Mouse (Mus musculus): Measurements from ENCODE around the gene Piwil4.
"Not testable (repeated sequence)": the region's sequence is repeated elsewhere in the genome, so short reads cannot be mapped to it uniquely, and the experiment has no call there.

The Piwil4 gene

GRCm38 (mm10) chr9:14726005-14726404, 14.5 kb downstream of the Piwil4 start:
- DNase-seq (ENCODE audit: low read depth, low spot score) = no peak

DNA sequence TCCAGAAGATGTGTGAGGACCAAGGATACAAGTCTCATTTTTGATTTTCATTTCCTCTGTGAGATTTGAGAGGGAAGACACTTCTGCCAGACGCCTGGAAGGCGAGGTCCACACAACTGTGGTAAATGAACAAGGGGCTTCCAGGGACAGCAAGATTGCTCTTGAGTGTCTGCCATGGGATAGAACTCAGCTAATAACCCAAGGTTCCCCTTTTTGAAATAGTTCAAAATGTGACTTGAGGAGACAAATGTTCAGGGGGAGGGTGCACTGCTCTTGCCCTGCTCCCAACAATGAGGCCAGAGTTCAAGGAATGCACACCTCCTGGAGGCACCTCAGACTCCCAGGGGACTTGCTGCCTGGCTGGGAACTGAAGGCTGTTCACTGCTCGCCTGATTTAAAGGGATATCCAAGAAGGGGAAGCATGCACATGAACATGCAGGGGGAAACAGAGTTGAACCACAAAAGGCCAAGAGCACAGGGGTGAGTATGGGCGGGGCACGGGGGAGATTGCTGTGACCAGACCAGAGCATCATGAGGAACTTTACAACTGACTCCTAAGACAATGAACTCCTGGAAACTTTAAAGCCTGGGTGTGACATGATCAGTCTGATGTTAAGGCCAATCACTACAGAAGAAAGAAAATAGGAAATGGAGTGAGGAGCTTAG, 15.6 kb downstream of the Piwil4 start:
- peak; percentile 24 for DNase-seq (ENCODE audit: low read depth, low spot score)

- DNase-seq (ENCODE audit: low read depth, low spot score) = no peak
These were observed 18.9 kb downstream of the Piwil4 start for GRCm38 (mm10) chr9:14721610-14722009.

- DNase-seq (ENCODE audit: low read depth, low spot score) = no peak
These were observed 20.1 kb downstream of the Piwil4 start for GRCm38 (mm10) chr9:14720384-14720783.

DNA sequence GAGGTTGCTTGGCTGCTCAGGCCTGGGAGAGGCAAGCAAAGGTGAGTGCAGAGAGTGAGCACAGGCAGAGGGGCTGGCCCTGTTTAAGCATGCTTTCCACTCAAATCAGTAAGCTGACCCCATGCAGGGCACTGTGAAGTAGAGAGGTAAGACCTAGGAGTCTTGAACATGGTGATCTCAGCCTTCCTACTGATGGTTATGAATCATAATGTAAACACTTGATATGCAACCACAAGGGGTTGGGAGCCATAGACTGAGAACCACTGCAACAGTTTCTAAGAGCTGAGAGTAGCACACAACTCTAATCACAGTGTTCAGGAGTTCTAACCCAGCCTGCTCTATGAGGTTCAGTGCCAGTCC, 22.2 kb downstream of the Piwil4 start:
- peak; percentile 67 for DNase-seq (ENCODE audit: low read depth, low spot score)

DNA sequence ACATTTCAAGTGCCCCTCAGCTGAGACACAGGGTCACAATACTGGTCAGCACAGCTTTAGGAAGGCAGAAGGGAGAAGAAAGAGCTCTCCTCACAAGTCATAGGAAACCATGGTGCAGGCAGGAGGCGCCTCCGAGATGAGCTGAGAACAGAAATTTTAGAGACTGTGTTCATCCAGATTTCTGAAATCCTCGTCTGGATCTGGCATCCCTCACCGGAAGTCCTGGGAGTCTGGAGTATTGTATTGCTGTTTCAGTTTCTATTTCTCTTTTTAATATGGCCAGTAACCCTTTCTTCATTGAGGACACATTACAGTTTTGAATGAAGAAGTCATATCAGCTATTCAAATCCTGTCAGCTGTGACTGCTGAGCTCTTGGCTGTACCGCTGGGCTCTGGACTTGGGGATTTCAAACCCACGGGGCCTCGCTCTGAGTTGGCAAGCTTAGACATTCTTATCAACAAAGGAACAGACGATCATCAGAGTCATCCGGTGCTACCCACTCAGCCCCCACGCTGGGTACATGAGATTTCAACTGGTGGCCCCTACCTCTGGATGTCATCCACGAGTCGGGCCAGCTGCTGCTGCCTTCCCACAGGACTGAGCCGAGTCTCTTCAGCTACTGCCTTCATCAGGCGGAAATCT, 22.7 kb downstream of the Piwil4 start:
- DNase-seq (ENCODE audit: low read depth, low spot score) = peak; percentile 32

GRCm38 (mm10) chr9:14715258-14715657, 25.3 kb downstream of the Piwil4 start:
- DNase-seq (ENCODE audit: low read depth, low spot score) = no peak

DNA sequence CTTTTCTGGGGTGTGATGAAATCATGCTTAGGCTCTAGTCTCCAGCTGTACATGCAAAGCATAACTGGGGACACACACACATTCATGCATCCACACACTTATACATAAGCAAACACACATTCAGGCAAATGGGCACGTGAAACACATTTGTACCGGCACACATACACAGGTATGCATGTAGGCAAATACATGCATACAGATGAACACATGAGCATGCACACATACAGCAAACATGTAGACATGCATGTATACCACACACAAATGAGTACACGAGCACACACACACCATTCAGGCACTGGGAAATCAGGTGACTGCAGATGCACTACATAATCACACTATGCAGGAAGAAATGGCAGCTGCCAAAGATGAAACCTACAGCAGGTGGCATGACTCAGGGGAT, 29.6 kb downstream of the Piwil4 start:
- no peak for DNase-seq (ENCODE audit: low read depth, low spot score)

GRCm38 (mm10) chr9:14705321-14706162, 35.0 kb downstream of the Piwil4 start:
- DNase-seq (ENCODE audit: low read depth, low spot score) = no peak

- DNase-seq (ENCODE audit: low read depth, low spot score) = not testable (repeated sequence)
These were observed 39.7 kb downstream of the Piwil4 start for GRCm38 (mm10) chr9:14700795-14701194.

- no peak for DNase-seq (ENCODE audit: low read depth, low spot score)
These were observed 41.3 kb downstream of the Piwil4 start for GRCm38 (mm10) chr9:14699288-14699640.

- peak; percentile 95 for DNase-seq (ENCODE audit: low read depth, low spot score)
These were observed 41.8 kb downstream of the Piwil4 start for GRCm38 (mm10) chr9:14698582-14699287.

DNA sequence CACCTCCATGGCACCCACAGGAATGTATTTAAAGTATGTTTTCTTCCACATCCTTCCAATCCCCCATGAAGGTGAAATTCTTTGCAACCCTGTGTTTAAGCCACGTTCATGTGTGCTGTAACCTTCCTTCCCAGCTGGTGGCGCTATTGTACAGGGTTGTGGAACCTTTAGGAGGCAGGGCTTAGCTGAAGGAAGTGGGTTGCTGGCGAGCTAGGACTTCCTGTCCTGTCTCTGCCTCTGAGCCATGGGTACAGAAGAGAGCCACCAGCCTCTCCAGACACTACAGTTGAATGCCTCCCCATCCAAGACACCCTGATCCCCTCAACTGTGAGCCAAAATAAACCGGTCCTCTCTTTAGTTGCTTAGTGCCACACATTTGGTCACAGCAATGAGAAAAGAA, 42.6 kb downstream of the Piwil4 start:
- peak; percentile 47 for DNase-seq (ENCODE audit: low read depth, low spot score)

- DNase-seq (ENCODE audit: low read depth, low spot score) = no peak
These were observed 51.0 kb downstream of the Piwil4 start for GRCm38 (mm10) chr9:14689376-14690108.

GRCm38 (mm10) chr9:14684363-14684762, 56.2 kb downstream of the Piwil4 start:
- DNase-seq (ENCODE audit: low read depth, low spot score) = no peak

DNA sequence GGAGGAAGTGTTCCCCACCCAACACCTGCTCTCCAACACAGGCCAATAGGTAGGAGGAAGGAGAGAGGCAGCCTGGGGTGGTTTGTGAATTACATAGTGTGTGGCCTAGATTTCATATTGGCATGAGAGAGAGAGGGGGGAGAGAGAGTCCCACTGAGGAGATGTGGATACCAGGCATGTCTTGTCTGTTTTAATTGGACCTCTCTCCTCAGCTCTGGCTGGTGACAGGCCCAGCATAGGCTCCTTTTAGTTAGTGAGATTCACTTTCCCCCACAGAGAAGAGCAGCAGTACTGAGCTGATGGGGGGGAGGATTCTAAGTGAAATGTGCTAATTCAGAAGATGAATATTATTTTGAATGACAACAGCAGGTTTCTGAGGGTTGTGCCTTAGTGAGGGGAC, 57.8 kb downstream of the Piwil4 start:
- DNase-seq (ENCODE audit: low read depth, low spot score) = no peak

GRCm38 (mm10) chr9:14680584-14680983, 59.9 kb downstream of the Piwil4 start:
- DNase-seq (ENCODE audit: low read depth, low spot score) = no peak

DNA sequence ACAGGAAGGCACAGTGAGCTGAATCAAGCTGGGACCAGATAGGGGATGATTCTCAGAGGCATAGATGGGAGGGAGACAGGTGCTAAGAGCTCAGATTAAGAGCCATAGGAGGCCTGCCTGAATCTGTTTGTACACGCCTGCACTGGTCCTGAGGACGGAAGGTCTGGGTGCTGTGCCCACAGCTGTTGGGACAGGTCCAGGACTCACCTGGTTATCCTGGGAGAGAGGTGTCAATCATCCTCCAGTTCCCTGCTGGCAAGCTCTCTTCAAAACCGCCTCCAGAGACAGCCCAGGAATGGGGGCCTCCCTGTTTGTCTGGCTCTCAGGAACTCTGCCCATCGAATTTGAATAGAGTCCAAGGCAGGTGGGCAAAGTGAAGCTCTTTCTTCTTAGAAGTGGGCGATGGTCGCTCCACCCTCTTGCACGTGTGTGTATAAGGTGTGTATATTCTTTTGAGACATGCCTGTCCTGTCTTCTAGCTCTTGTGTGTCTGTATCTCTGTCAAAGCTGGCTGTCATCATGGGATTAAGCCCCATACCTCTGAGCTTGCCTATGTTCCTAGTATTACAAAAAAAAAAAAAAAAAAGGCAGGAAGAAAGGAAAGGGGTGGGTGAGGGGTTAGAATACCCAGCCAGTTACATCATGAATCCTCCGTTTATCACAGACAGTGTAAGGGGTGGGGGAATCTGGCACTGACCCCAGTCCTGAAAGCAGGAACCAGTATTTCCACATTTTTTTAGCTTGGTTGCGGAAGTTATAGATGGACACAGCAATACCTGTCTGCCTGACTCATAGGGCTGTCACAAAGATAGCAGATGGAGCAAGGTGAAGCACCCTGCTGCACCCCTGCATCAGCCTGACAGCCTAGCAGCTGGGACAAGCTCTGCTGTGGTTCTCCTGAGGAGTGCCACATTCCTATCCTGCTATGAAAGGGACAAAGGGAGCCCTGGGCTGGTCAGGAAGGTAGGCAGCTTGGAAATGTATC, 64.5 kb downstream of the Piwil4 start:
- peak; percentile 26 for DNase-seq (ENCODE audit: low read depth, low spot score)

GRCm38 (mm10) chr9:14674506-14674905, 66.0 kb downstream of the Piwil4 start:
- no peak for DNase-seq (ENCODE audit: low read depth, low spot score)

- DNase-seq (ENCODE audit: low read depth, low spot score) = no peak
These were observed 67.4 kb downstream of the Piwil4 start for GRCm38 (mm10) chr9:14673109-14673508.

Data from 3T3-L1 (cell line).